Mouse (Mus musculus): Measurements from ENCODE around the gene Klrb1a. TPM values are rescaled to one million over a fixed set of nuclear protein-coding genes. Genes with fewer than 3 reads are reported as not detected.

Klrb1a gene
- polyA plus RNA-seq, 1 experiment from 2014 or later = not detected

GRCm38 (mm10) chr6:128597121-128597522, 26.2 kb downstream of the Klrb1a start:
- no peaks in the 10 kb centered on the region for H3K36me3 ChIP-seq
- no peak overlapping the region for H3K4me2 ChIP-seq (replicated peaks)

GRCm38 (mm10) chr6:128594651-128595050, 28.7 kb downstream of the Klrb1a start:
- Histone ChIP-seq H3K27me3 (no peaks in the 10 kb centered on the region), H3K4me3 (no peak overlapping the region), H3K36me3 (no peaks in the 10 kb centered on the region), H3K4me2 (replicated peaks) (no peak overlapping the region), H3K9ac (replicated peaks) (no peak overlapping the region), H3K27ac (replicated peaks) (no peak overlapping the region), H3K9me3 (no peaks in the 10 kb centered on the region), H3K4me1 (peaks cover 3% of the 10 kb centered on the region; the same call in 1 of the 2 replicates)
- no peak for ATAC-seq (ENCODE audit: low FRiP score, low read depth)
- 91% methylated on average over 9 of the region's 9 CpGs for WGBS

More at GRCm38 (mm10) chr6:128597121-128597522, 26.2 kb downstream of the Klrb1a start:
- Histone ChIP-seq H3K27ac (replicated peaks) (no peak overlapping the region), H3K4me3 (no peak overlapping the region), H3K4me1 (peaks cover 5% of the 10 kb centered on the region; the same call in 1 of the 2 replicates), H3K27me3 (no peaks in the 10 kb centered on the region), H3K9me3 (no peaks in the 10 kb centered on the region), H3K9ac (replicated peaks) (no peak overlapping the region)
- peak; percentile 74; the same call in 1 of the 2 replicates for ATAC-seq (ENCODE audit: low FRiP score, low read depth)
- 39% methylated on average over 9 of the region's 9 CpGs for WGBS

GRCm38 (mm10) chr6:128589426-128589825, 33.9 kb downstream of the Klrb1a start:
- Histone ChIP-seq H3K4me2 (replicated peaks) (no peak overlapping the region), H3K9ac (replicated peaks) (no peak overlapping the region), H3K36me3 (no peaks in the 10 kb centered on the region), H3K4me3 (no peak overlapping the region), H3K4me1 (no peaks in the 10 kb centered on the region), H3K27ac (replicated peaks) (no peak overlapping the region), H3K9me3 (no peaks in the 10 kb centered on the region), H3K27me3 (no peaks in the 10 kb centered on the region)
- ATAC-seq (ENCODE audit: low FRiP score, low read depth) = no peak
- 49% methylated on average over 4 of the region's 4 CpGs for WGBS

- Histone ChIP-seq H3K36me3 (no peaks in the 10 kb centered on the region), H3K27me3 (no peaks in the 10 kb centered on the region), H3K9me3 (no peaks in the 10 kb centered on the region), H3K27ac (replicated peaks) (no peak overlapping the region), H3K4me3 (no peak overlapping the region), H3K4me1 (no peaks in the 10 kb centered on the region), H3K9ac (replicated peaks) (no peak overlapping the region), H3K4me2 (replicated peaks) (no peak overlapping the region)
- 91% methylated on average over 6 of the region's 6 CpGs for WGBS
- no peak for ATAC-seq (ENCODE audit: low FRiP score, low read depth)
Measured at GRCm38 (mm10) chr6:128587619-128588018, 35.7 kb downstream of the Klrb1a start.

GRCm38 (mm10) chr6:128585642-128586245, 37.6 kb downstream of the Klrb1a start:
- no peaks in the 10 kb centered on the region for H3K4me1 ChIP-seq
- H3K27me3 ChIP-seq = no peaks in the 10 kb centered on the region
- H3K4me3 ChIP-seq = no peak overlapping the region
- no peak overlapping the region for H3K4me2 ChIP-seq (replicated peaks)
- 76% methylated on average over 11 of the region's 11 CpGs for WGBS
- no peaks in the 10 kb centered on the region for H3K36me3 ChIP-seq
- no peaks in the 10 kb centered on the region for H3K9me3 ChIP-seq
- no peak for ATAC-seq (ENCODE audit: low FRiP score, low read depth)
- H3K27ac ChIP-seq (replicated peaks) = no peak overlapping the region
- no peak overlapping the region for H3K9ac ChIP-seq (replicated peaks)

- ATAC-seq (ENCODE audit: low FRiP score, low read depth) = no peak
- no peaks in the 10 kb centered on the region for H3K36me3 ChIP-seq
Measured at GRCm38 (mm10) chr6:128584070-128584660, 39.2 kb downstream of the Klrb1a start.

GRCm38 (mm10) chr6:128581508-128581907, 41.8 kb downstream of the Klrb1a start, which contains the start of gene A2ml1:
Gene A2ml1, minus strand, starts transcription at chr6:128581608.
- H3K27me3 ChIP-seq = no peaks in the 10 kb centered on the region
- no peak within 1 kb of the TSS for H3K4me2 ChIP-seq (replicated peaks)
- H3K4me1 ChIP-seq = no peaks in the 10 kb centered on the region
- 81% methylated on average over 11 of the region's 11 CpGs for WGBS
- H3K4me3 ChIP-seq = no peak within 1 kb of the TSS
- H3K27ac ChIP-seq (replicated peaks) = no peak within 1 kb of the TSS
- ATAC-seq (ENCODE audit: low FRiP score, low read depth) = no peak
- H3K36me3 ChIP-seq = no peaks in the 10 kb centered on the region
- H3K9ac ChIP-seq (replicated peaks) = no peak within 1 kb of the TSS
- no peaks in the 10 kb centered on the region for H3K9me3 ChIP-seq

More at GRCm38 (mm10) chr6:128584070-128584660, 39.2 kb downstream of the Klrb1a start:
- WGBS = 26% methylated on average over 10 of the region's 10 CpGs
- Histone ChIP-seq H3K27me3 (no peaks in the 10 kb centered on the region), H3K27ac (replicated peaks) (no peak overlapping the region), H3K4me1 (no peaks in the 10 kb centered on the region), H3K9me3 (no peaks in the 10 kb centered on the region), H3K4me2 (replicated peaks) (no peak overlapping the region), H3K9ac (replicated peaks) (no peak overlapping the region), H3K4me3 (no peak overlapping the region)

GRCm38 (mm10) chr6:128577301-128577700, 46.0 kb downstream of the Klrb1a start:
- Histone ChIP-seq H3K4me1 (no peaks in the 10 kb centered on the region), H3K4me2 (replicated peaks) (no peak overlapping the region), H3K27ac (replicated peaks) (no peak overlapping the region), H3K9ac (replicated peaks) (no peak overlapping the region), H3K4me3 (no peak overlapping the region), H3K27me3 (no peaks in the 10 kb centered on the region), H3K9me3 (no peaks in the 10 kb centered on the region), H3K36me3 (no peaks in the 10 kb centered on the region)
- WGBS = 88% methylated on average over 9 of the region's 9 CpGs
- no peak for ATAC-seq (ENCODE audit: low FRiP score, low read depth)

- Histone ChIP-seq H3K4me3 (no peak overlapping the region), H3K9ac (replicated peaks) (no peak overlapping the region), H3K4me2 (replicated peaks) (no peak overlapping the region), H3K4me1 (no peaks in the 10 kb centered on the region), H3K9me3 (no peaks in the 10 kb centered on the region), H3K36me3 (no peaks in the 10 kb centered on the region), H3K27me3 (no peaks in the 10 kb centered on the region), H3K27ac (replicated peaks) (no peak overlapping the region)
- WGBS = 94% methylated on average over 11 of the region's 11 CpGs
- no peak for ATAC-seq (ENCODE audit: low FRiP score, low read depth)
Measured at GRCm38 (mm10) chr6:128566589-128566988, 56.7 kb downstream of the Klrb1a start.

Other genes with a start within 250 kb of the Klrb1a start
- gene Tex52, start 248.1 kb downstream of the Klrb1a start, polyA plus RNA-seq (2016; fragmentation: Nextera tagmentation; extraction: Ambion mirVana) = 0.55 and 0.71 TPM in 2 replicates
- not detected in 2 replicates for gene Gm44596, start 248.0 kb downstream of the Klrb1a start, polyA plus RNA-seq (2016; fragmentation: Nextera tagmentation; extraction: Ambion mirVana)
- gene Nrip2, start 224.2 kb downstream of the Klrb1a start, polyA plus RNA-seq (2016; fragmentation: Nextera tagmentation; extraction: Ambion mirVana) = 4.1 and 5.4 TPM in 2 replicates
- gene Itfg2, start 198.6 kb downstream of the Klrb1a start, polyA plus RNA-seq (2016; fragmentation: Nextera tagmentation; extraction: Ambion mirVana) = 39.2 TPM in 2 replicates
- gene Fkbp4, start 184.9 kb downstream of the Klrb1a start, polyA plus RNA-seq (2016; fragmentation: Nextera tagmentation; extraction: Ambion mirVana) = 496 and 515 TPM in 2 replicates
- gene Pzp, start 96.8 kb downstream of the Klrb1a start, polyA plus RNA-seq (2016; fragmentation: Nextera tagmentation; extraction: Ambion mirVana) = not detected in 2 replicates
- not detected in 2 replicates for gene A2ml1, start 41.9 kb downstream of the Klrb1a start, polyA plus RNA-seq (2016; fragmentation: Nextera tagmentation; extraction: Ambion mirVana)
- gene Clec2h, start 38.9 kb upstream of the Klrb1a start, polyA plus RNA-seq (2016; fragmentation: Nextera tagmentation; extraction: Ambion mirVana) = not detected in 2 replicates
- not detected in 2 replicates for gene Klrb1, start 99.5 kb upstream of the Klrb1a start, polyA plus RNA-seq (2016; fragmentation: Nextera tagmentation; extraction: Ambion mirVana)
- gene Klrb1c, start 165.7 kb upstream of the Klrb1a start, polyA plus RNA-seq (2016; fragmentation: Nextera tagmentation; extraction: Ambion mirVana) = not detected in 2 replicates
- gene Gm44511, start 202.8 kb upstream of the Klrb1a start, polyA plus RNA-seq (2016; fragmentation: Nextera tagmentation; extraction: Ambion mirVana) = not detected in 2 replicates
- gene Klrb1b, start 202.8 kb upstream of the Klrb1a start, polyA plus RNA-seq (2016; fragmentation: Nextera tagmentation; extraction: Ambion mirVana) = not detected in 2 replicates

Measured in midbrain, embryonic 12.5 days (tissue).